Mouse (Mus musculus) heart, embryonic 13.5 days (tissue): ENCODE data around the gene Kctd20. TPM values are rescaled to one million over a fixed set of nuclear protein-coding genes. Genes with fewer than 3 reads are reported as not detected.
A peak's percentile ranks its signal among the peaks of the same experiment; 100 is the strongest.
"Not testable (repeated sequence)": the region's sequence is repeated elsewhere in the genome, so short reads cannot be mapped to it uniquely, and the experiment has no call there.

Experiments used
- ATAC-seq: fragments of 200-750 bp; cut with Nextera tagmentation; 2 replicates; pipeline ENCODE4 v1.8.0; 2017; ENCODE audit warnings: moderate TSS enrichment; ENCODE audit not compliant: insufficient number of reproducible peaks, low FRiP score, low TSS enrichment; ENCODE audit errors: extremely low read depth
- H3K27ac ChIP-seq: fragments of 300-500 bp; sonication (generic); replicated peaks from 2 replicates; pipeline ENCODE4 v1.5.1; 2015; ENCODE audit warnings: moderate library complexity, mild to moderate bottlenecking, inconsistent platforms
- H3K27me3 ChIP-seq: fragments of 300-500 bp; sonication (generic); replicated peaks from 2 replicates; pipeline ENCODE4 v1.6.1; 2015; ENCODE audit warnings: mild to moderate bottlenecking, inconsistent platforms
- H3K36me3 ChIP-seq: fragments of 300-500 bp; sonication (generic); 2 replicates; pipeline ENCODE4 v1.6.1; 2015; ENCODE audit warnings: mild to moderate bottlenecking, inconsistent platforms
- H3K4me1 ChIP-seq: fragments of 300-500 bp; sonication (generic); 2 replicates; pipeline ENCODE4 v1.6.1; 2015; ENCODE audit warnings: inconsistent platforms
- H3K4me2 ChIP-seq: fragments of 300-500 bp; sonication (generic); 2 replicates; pipeline ENCODE4 v1.6.1; 2015; ENCODE audit warnings: inconsistent platforms, mild to moderate bottlenecking, moderate library complexity
- H3K4me3 ChIP-seq: fragments of 300-500 bp; sonication (generic); 2 replicates; pipeline ENCODE4 v1.5.1; 2015; ENCODE audit warnings: moderate library complexity, mild to moderate bottlenecking, inconsistent platforms
- H3K9ac ChIP-seq: fragments of 300-500 bp; sonication (generic); 2 replicates; pipeline ENCODE4 v1.6.1; 2015; ENCODE audit warnings: inconsistent platforms, mild to moderate bottlenecking, moderate library complexity
- H3K9me3 ChIP-seq: fragments of 300-500 bp; sonication (generic); 2 replicates; pipeline ENCODE4 v1.6.1; 2016; ENCODE audit warnings: inconsistent platforms
- WGBS: fragments of 180-500 bp; shearing (Covaris S2); methylation state at CpG from one replicate; pipeline ENCODE4 v1.1.7; 2015; ENCODE audit warnings: mixed read lengths; 5-methylcytosine and 5-hydroxymethylcytosine counted together
- polyA plus RNA-seq: library from polyadenylated mRNA; unstranded; fragments of >200 nt; fragmentation: Nextera tagmentation; extraction: Ambion mirVana; gene quantifications from 2 replicates; pipeline ENCODE4 v1.2.1, GENCODE M21; 2015

Kctd20 gene
- polyA plus RNA-seq, 1 experiment from 2014 or later, result 59.9 TPM

GRCm38 (mm10) chr17:28988291-28988690, 36.5 kb downstream of the Kctd20 start:
- no peaks in the 10 kb centered on the region for H3K27me3 ChIP-seq
- H3K4me3 ChIP-seq, result no peak overlapping the region
- WGBS, result 85% methylated on average over 4 of the region's 4 CpGs
- peaks cover 87% of the 10 kb centered on the region for H3K36me3 ChIP-seq
- H3K27ac ChIP-seq, result no peak overlapping the region
- no peaks in the 10 kb centered on the region for H3K9me3 ChIP-seq
- H3K4me2 ChIP-seq, result no peak overlapping the region
- ATAC-seq, result no peak
- H3K9ac ChIP-seq, result no peak overlapping the region
- H3K4me1 ChIP-seq, result peaks cover 23% of the 10 kb centered on the region

GRCm38 (mm10) chr17:28988996-28989395, 37.2 kb downstream of the Kctd20 start:
- Histone ChIP-seq H3K27ac (no peak overlapping the region), H3K4me2 (no peak overlapping the region), H3K9ac (no peak overlapping the region), H3K4me3 (no peak overlapping the region), H3K9me3 (no peaks in the 10 kb centered on the region), H3K27me3 (no peaks in the 10 kb centered on the region), H3K36me3 (peaks cover 85% of the 10 kb centered on the region), H3K4me1 (peaks cover 22% of the 10 kb centered on the region)
- 83% methylated on average over 3 of the region's 3 CpGs for WGBS
- no peak for ATAC-seq

GRCm38 (mm10) chr17:28990060-28990459, 38.3 kb downstream of the Kctd20 start:
- 50% methylated on average over 4 of the region's 4 CpGs for WGBS
- H3K9ac ChIP-seq, result 0 out of 2 replicates have a peak overlapping the region, but pooled peaks have one; percentile 35
- ATAC-seq, result no peak
- peaks cover 86% of the 10 kb centered on the region for H3K36me3 ChIP-seq
- no peaks in the 10 kb centered on the region for H3K27me3 ChIP-seq
- H3K4me2 ChIP-seq, result no peak overlapping the region
- H3K4me1 ChIP-seq, result peaks cover 22% of the 10 kb centered on the region
- H3K4me3 ChIP-seq, result no peak overlapping the region
- 0 out of 2 replicates have a peak overlapping the region, but pooled peaks have one; percentile 15 for H3K27ac ChIP-seq
- H3K9me3 ChIP-seq, result no peaks in the 10 kb centered on the region

- Histone ChIP-seq H3K27me3 (no peaks in the 10 kb centered on the region), H3K9me3 (no peaks in the 10 kb centered on the region), H3K4me3 (no peak overlapping the region), H3K4me1 (peaks cover 22% of the 10 kb centered on the region), H3K36me3 (peaks cover 80% of the 10 kb centered on the region), H3K9ac (no peak overlapping the region), H3K27ac (0 out of 2 replicates have a peak overlapping the region, but pooled peaks have one; percentile 32), H3K4me2 (no peak overlapping the region)
- ATAC-seq, result no peak
- WGBS, result 72% methylated on average over 9 of the region's 9 CpGs
Observed at GRCm38 (mm10) chr17:28991286-28991685, 39.5 kb downstream of the Kctd20 start.

GRCm38 (mm10) chr17:28992105-28992504, 40.4 kb downstream of the Kctd20 start:
- H3K36me3 ChIP-seq, result peaks cover 79% of the 10 kb centered on the region
- H3K4me2 ChIP-seq, result no peak overlapping the region
- 58% methylated on average over 7 of the region's 7 CpGs for WGBS
- H3K9me3 ChIP-seq, result no peaks in the 10 kb centered on the region
- ATAC-seq, result no peak
- H3K27ac ChIP-seq, result 0 out of 2 replicates have a peak overlapping the region, but pooled peaks have one; percentile 32
- H3K4me1 ChIP-seq, result peaks cover 22% of the 10 kb centered on the region
- no peaks in the 10 kb centered on the region for H3K27me3 ChIP-seq
- H3K4me3 ChIP-seq, result no peak overlapping the region
- H3K9ac ChIP-seq, result no peak overlapping the region

DNA sequence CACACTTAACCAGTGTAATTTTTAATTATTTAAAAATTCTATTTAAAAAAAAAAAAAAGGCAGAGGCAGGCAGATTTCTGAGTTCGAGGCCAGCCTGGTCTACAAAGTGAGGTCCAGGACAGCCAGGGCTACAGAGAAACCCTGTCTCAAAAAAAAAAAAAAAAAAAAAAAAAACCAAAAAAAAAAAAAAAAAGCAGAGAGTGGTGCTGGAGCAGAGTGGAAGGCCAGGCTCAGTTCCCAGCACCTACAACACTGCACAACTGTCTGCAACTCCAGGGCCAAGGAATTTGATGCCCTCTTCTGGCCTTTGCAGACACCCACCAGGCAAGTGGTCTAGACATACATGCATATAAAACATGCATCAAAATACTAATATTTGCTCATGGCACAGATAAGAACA, 41.3 kb downstream of the Kctd20 start:
- H3K4me2 ChIP-seq, H3K27ac ChIP-seq, H3K4me3 ChIP-seq, H3K9ac ChIP-seq, ATAC-seq, H3K27me3 ChIP-seq, H3K9me3 ChIP-seq: not testable (repeated sequence)
- peaks cover 78% of the 10 kb centered on the region for H3K36me3 ChIP-seq
- H3K4me1 ChIP-seq, result peaks cover 22% of the 10 kb centered on the region
- WGBS, result 88% methylated on average over 1 of the region's 1 CpGs

DNA sequence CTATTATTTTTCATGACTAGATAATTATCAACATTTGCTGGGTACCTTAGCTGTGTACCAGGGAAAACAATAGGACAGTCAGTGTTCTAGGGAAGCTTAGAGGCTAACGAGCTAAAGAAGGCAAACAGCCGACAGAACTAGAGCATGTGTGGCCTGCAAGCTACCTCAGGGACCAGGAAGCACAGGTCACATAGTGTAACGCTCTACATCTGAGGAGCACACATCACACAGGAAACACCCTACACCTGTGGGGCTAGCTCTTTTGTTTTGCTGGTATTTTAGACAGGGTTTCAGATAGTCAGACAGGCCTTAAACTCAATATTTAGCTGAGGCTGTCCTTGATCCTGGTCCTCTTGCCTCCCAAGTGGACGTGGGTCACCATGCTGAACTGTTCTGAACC, 42.9 kb downstream of the Kctd20 start:
- no peak for ATAC-seq
- Histone ChIP-seq H3K9me3 (no peaks in the 10 kb centered on the region), H3K4me2 (no peak overlapping the region), H3K9ac (no peak overlapping the region), H3K4me3 (no peak overlapping the region), H3K36me3 (peaks cover 78% of the 10 kb centered on the region), H3K27ac (no peak overlapping the region), H3K4me1 (peaks cover 22% of the 10 kb centered on the region), H3K27me3 (no peaks in the 10 kb centered on the region)
- WGBS, result 91% methylated on average over 4 of the region's 4 CpGs

- Histone ChIP-seq H3K4me3 (no peak overlapping the region), H3K4me1 (peaks cover 10% of the 10 kb centered on the region), H3K27me3 (no peaks in the 10 kb centered on the region), H3K27ac (no peak overlapping the region), H3K9me3 (no peaks in the 10 kb centered on the region), H3K36me3 (peaks cover 67% of the 10 kb centered on the region), H3K4me2 (no peak overlapping the region), H3K9ac (no peak overlapping the region)
- 86% methylated on average over 6 of the region's 6 CpGs for WGBS
- ATAC-seq, result no peak
Observed at GRCm38 (mm10) chr17:29000465-29000864, 48.7 kb downstream of the Kctd20 start.

DNA sequence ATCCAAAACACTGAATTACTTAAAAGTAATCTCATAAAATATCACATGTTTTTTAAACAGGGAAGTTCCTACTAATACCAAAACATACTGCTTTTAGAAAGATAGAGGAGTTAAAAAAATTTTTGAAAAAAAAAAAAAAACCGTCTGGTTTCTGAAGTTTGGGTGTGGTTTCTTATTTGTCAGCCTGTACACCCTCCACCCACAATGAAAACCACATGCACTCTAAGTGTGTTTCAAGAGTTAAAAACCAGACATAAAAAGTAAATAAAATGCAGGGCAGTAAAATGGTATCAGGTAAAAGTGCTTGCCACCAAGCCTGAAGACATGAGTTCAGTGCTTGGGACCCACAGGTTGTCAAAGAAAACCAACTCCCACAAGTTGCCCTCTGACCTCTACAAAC, 52.0 kb downstream of the Kctd20 start:
- H3K36me3 ChIP-seq, result peaks cover 38% of the 10 kb centered on the region
- no peak overlapping the region for H3K9ac ChIP-seq
- ATAC-seq, result no peak
- 54% methylated on average over 1 of the region's 1 CpGs for WGBS
- no peak overlapping the region for H3K4me3 ChIP-seq
- no peaks in the 10 kb centered on the region for H3K9me3 ChIP-seq
- H3K4me2 ChIP-seq, result no peak overlapping the region
- H3K27ac ChIP-seq, result no peak overlapping the region
- H3K27me3 ChIP-seq, result no peaks in the 10 kb centered on the region
- peaks cover 28% of the 10 kb centered on the region for H3K4me1 ChIP-seq

GRCm38 (mm10) chr17:29005002-29005401, 53.3 kb downstream of the Kctd20 start:
- 92% methylated on average over 3 of the region's 3 CpGs for WGBS
- H3K27ac ChIP-seq, result no peak overlapping the region
- H3K27me3 ChIP-seq, result no peaks in the 10 kb centered on the region
- ATAC-seq, result no peak
- peaks cover 28% of the 10 kb centered on the region for H3K4me1 ChIP-seq
- 0 out of 2 replicates have a peak overlapping the region, but pooled peaks have one; percentile 7 for H3K4me2 ChIP-seq
- no peak overlapping the region for H3K4me3 ChIP-seq
- H3K9ac ChIP-seq, result no peak overlapping the region
- H3K9me3 ChIP-seq, result no peaks in the 10 kb centered on the region
- peaks cover 26% of the 10 kb centered on the region for H3K36me3 ChIP-seq

DNA sequence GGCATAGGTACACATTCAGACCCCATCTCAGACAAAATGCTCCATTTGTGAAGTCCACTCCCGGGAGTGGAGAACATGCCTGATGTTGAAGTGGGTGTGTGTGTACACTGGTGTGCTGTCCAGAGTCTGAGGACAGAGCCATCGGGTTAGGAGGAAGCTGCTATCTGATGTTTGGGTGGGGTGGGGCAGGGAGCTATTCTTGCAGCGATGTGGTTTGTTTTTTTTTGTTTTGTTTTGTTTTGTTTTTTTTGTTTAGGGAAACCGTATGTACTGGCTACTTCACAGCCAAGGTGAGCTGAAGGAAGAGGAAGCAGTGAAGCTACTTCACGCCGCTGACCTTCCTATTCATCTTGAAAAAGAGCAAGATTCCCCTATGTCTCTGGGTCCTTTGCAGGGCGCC, 55.1 kb downstream of the Kctd20 start:
- Histone ChIP-seq H3K4me2 (peak overlapping the region; percentile 89), H3K9me3 (no peaks in the 10 kb centered on the region), H3K4me1 (peaks cover 28% of the 10 kb centered on the region), H3K27ac (peak overlapping the region; percentile 87), H3K36me3 (0 out of 2 replicates have a peak, but pooled peaks cover 10% of the 10 kb centered on the region), H3K9ac (peak overlapping the region; percentile 96), H3K4me3 (peak overlapping the region; percentile 79), H3K27me3 (no peaks in the 10 kb centered on the region)
- no peak for ATAC-seq
- WGBS, result 2% methylated on average over 7 of the region's 7 CpGs

DNA sequence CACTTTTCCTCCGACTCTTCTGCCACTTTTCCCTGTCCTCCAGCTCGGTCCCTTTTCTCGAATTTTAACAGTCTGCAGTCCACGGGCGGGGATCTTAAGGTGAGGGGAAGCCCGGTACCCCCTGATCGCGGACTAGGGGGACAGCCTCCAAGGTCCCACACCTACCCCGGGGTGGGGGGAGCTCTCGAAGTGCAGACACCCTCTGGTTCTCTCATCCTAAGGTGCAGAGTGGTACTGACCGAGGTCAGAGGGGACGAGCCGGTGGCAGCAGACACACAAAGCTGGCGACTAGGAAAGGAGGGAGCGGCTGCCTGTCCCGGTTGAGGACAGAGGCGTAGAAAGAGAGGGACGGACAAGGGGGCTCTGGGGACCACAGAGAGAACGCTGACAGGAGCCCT, 55.5 kb downstream of the Kctd20 start:
- ATAC-seq, result 0 out of 2 replicates have a peak, but pooled peaks have one; percentile 37
- Histone ChIP-seq H3K27me3 (no peaks in the 10 kb centered on the region), H3K4me3 (peak overlapping the region; percentile 79), H3K9me3 (no peaks in the 10 kb centered on the region), H3K9ac (peak overlapping the region; percentile 96), H3K4me2 (peak overlapping the region; percentile 89), H3K36me3 (0 out of 2 replicates have a peak, but pooled peaks cover 10% of the 10 kb centered on the region), H3K27ac (peak overlapping the region; percentile 87), H3K4me1 (peaks cover 28% of the 10 kb centered on the region)
- WGBS, result under 1% methylated on average over 19 of the region's 19 CpGs
